Mouse (Mus musculus): Measurements from ENCODE around the gene Olfr101.

The Olfr101 gene

DNA sequence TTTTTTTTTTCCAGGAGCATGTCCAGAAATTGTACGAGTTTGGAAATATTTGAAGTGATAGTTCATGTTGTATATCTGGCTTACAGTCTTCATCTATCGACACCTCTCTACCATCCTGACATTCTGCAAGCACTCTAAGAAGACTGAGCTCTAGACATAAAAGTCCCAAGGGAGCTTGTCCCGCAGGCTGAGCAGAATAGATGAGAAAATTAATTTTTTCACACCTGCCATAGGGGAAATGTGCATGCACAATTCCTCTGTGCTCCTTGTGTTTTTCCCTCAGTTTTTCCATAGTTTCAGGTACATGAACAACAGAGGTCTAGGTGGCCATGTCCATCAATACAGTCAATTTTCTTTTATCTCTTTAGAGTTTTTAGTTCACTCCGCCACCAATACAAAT is at the start of gene Olfr101:
Gene Olfr101 (minus strand): TSS at position 101 of the 400 bp plus-strand sequence.
- DNase-seq = no peak

DNA sequence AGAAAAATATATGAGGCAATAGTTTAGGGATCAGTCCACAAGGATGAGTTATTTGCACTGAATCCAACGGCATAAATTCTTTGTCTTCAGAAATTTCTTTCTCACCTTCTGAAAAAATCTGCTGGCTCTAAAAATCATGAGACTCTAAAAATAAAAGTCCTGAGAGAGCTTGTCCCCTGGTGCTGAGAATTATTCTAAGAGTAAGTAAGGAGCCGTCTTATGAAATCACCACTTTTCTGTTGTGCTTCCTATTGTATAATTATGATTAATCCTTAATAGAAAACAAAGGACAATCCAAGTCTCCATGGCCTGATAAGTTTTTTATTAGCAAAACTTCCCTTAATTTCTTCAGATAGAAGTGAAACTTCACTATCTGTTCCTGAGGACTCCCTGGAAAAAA is 35.5 kb upstream of the Olfr101 start, which contains the start of gene Olfr103:
Gene Olfr103 (minus strand): TSS at position 101 of the 400 bp plus-strand sequence.
- DNase-seq = no peak

DNA sequence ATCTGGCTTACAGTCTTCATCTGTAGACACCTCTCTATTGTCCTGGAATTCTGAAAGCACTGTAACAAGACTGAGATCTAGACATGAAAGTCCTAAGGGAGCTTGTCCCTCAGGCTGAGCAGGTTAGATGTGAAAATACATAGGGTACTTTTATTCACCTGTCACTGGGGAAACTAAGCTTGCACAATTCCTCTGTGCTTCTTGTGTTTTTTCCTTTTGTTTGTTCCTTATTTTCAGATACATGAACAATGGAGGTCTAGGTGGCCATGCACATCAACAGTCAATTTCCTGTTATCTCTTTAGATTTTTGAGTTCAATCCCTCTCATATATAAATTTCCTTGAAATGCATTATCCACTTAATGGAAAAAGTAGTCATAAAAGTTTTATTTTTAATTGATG is 12.8 kb upstream of the Olfr101 start, which contains the start of gene Olfr102:
Gene Olfr102 (minus strand): TSS at position 101 of the 400 bp plus-strand sequence.
- no peak for DNase-seq

DNA sequence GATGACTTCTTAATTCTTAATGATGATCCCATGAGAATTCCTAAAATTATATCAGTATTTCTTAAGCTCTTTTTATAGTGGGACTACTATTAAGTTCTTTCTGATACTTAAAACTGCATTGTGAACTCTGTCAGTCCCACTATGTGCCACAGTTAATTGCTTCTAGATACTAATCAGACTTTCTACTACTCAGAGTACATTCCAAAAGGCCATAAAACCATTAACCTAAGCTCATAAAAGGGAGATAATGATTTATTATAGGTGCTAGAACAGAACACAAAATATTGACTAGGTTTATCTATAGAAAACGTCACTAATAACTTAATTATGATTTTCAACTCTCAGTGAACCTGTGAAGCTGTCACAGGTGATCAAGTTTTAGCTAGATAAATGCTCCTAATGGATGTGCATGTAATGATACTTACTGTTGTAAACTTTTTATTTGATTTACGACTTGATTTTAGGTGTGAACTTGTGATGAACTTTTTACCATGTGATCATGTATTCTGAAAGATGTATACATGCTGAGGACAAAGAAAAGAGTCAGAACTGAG is 6.1 kb upstream of the Olfr101 start:
- no peak for DNase-seq

DNA sequence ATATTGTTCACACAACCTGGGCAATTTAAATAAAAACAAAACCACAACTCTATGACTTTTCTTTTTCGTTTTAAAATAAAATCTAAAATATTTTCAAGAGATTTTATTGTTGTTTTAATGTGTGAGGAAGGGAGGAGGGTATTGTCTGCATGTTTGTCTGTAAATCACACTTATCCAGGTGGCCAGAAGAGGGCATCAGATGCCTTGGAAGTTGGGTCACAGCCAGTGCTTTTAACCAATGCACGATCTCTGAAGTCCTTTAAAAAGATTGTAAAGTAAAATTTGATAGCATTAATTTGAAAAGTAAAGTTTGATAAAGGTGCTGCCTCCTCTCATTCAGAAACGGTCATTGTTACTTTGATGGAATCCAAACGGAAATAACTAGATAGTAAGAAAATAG is 4.4 kb upstream of the Olfr101 start:
- DNase-seq = no peak

DNA sequence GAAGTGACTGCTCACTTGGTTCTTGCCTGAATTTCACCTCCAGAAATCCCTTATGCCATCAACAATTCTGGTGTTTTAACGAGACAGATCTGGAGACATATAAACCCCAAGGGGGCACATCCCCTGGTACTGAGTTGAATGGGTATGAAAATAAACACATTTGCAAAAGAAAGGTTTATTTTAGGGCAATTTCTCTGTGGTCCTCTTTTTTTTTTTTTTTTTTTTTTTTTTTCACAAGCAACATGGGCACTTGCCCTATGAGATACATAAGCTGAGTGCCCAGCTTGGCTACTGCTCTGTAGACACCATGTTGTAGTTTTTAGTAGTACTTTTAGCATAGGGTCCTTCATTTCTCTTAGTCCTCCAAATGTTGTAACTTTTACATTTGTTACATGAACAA is 20.8 kb downstream of the Olfr101 start, which contains the start of gene Olfr99:
Gene Olfr99 (minus strand): TSS at position 101 of the 400 bp plus-strand sequence.
- DNase-seq = no peak

DNA sequence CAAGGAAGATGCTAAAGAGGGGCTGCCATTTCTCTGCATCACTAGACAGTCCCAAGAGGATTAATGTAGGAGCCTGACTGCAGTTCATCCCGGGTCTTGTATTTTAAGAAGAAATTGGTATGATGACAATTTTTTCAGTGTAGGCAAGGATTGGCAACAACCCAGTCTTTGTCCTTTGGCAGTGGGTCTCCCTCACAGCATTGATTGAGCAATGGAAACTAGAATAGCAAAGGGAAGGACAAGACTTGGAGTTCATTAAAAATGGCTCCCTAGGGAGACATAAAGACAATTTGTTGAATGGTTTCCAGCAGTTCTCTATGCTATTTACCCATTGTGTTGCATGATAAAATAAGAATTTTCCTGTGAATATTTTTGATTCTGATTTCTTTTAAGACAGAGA is 23.8 kb downstream of the Olfr101 start:
- DNase-seq = no peak

DNA sequence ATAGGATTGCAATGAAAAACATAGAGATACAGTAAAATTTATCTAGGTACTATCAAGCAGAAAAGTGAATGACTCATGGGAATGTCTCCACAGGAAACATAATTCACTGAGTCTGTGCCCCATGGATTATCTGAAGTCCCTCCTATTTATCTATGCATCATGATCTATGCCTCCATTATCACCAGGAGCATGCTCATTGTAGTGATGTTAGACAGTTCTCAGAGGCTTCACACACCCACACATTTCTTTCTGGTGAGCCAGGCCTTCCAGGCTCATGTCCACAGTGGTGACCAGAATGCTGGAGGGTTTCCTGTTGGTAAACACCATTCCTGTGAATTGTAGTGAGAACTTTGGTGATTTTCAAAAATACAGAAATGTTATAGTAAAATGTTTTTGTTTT is 27.5 kb downstream of the Olfr101 start:
- no peak for DNase-seq

DNA sequence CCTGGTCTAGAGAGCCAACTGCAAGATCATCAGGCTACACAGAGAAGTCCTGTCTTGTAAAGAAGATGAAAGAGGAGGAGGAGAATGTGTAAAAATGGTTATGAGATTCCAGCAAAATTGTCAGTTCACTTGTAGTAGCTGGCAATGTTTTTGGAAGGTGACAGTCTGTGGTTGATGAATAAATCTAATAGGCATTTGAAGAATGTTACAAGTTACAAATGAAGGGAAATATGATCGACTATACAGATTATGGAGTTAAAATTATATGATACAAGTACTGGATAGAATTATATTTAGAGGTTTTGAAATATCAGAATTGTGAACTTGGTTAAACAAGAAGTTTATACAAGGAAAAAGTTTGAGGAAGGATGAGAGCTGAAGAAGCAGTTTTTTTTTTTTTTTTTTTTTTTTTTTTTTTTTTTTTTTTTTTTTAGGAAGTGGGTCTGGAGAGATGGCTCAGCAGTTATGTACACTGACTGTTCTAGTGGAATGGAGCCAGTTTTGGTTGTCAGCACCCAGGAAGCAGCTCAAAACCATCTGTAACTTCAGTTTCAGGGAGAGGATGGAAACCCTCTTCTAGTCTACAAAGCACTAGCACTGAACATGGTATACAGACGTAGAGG is 28.4 kb downstream of the Olfr101 start:
- DNase-seq = no peak

DNA sequence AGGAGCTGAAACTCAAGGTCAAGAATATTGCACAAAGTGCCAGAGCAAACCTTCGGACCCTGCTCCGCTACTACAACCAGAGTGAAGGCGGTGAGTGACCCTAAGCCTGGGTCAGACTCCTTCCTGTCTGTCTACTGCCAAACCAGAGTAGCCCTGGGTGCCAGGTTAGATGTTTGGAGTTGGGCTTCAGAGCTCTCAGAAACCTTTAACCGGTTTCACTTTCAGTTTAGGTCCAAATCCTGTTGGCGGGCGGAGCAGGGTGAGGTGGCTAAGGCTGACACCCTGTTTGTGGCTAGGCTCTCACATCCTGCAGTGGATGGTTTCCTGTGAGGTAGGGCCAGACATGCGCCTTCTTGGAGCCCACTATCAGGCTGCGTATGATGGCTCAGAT is 33.4 kb downstream of the Olfr101 start:
- peak; percentile 62 to 66 for DNase-seq

DNA sequence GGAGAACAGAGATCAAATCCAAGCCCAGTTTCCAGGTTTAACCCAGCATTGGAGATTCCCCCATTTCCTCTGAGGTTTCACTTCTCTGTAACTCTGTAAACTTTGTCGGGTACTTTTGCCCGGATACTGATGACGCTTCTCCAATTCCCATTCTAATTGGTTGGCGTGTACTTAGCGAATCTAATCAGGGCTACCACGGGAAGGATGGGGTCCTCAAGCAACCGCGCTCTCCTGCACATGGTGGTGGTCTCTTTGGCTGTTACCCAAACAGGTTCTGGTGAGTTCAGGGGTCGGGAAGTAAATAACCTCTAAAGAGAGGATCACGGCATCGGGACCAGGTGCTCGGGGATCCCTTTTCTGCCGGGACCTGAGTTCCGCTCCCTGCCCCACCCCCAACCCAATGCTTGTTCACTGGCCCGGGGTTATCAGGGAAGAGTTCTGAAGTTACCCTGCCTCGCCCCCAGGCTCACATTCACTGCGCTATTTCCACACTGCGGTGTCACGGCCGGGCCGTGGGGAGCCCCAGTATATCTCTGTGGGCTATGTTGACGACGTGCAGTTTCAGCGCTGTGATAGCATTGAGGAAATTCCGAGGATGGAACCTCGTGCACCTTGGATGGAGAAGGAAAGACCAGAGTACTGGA is 33.9 kb downstream of the Olfr101 start, which contains the start of gene H2-M3:
Gene H2-M3 (plus strand): TSS at position 163 of the 644 bp plus-strand sequence.
- DNase-seq = peak; percentile 77 to 95

DNA sequence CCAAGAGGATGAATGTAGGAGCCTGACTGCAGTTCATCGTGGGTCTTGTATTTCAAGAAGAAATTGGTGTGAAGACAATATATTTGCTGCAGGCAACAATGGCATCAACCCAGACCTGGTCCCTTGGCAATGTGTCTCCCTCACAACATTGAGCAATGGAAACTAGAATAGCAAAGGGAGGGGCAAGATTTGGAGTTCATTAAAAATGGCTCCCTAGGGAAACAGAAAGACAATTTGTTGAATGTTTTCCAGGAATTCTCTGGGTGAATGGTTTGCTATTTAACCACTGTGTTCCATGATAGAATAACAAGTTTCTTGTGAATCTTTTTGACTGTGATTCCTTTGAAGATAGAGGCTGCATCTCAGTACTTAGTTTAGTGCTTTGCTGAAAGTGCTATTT is 40.5 kb downstream of the Olfr101 start, which contains the start of gene Olfr98:
Gene Olfr98 (minus strand): TSS at position 124 of the 400 bp plus-strand sequence.
- DNase-seq = no peak

DNA sequence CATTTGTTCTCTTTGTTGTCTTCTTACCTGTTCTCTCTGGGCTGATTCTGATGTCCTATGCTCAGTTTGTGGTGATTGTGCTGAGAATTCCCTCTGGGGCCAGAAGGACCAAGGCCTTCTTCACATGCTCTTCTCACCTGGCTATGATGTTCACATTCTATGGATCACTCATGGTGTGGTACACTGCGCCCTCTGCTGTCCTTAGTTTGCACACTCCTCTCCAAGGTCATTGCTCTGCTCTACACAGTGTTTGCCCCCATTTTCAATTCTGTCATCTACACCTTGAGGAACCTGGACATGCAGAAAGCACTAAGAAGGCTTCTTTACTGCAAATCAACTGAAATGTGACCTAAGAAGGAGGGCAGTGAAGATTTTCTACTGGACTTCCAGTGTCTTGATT is 53.6 kb downstream of the Olfr101 start:
- peak in 1 of 2 experiments; percentile 60 for DNase-seq

DNA sequence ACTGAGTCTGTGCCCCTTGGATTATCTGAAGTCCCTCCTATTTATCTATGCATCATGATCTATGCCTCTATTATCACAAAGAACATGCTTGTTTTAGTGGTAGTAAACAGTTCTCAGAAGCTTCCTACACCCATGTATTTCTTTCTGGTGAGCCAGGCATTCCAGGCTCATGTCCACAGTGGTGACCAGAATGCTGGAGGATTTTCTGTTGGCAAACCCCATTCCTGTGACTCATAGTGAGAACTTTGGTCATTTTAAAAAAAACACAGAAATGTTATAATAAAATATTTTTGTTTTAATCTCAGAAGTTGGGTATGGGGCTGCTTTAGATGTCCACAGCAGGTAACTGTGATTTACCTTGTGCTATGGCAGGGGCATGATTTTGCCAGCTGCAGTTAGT is 54.7 kb downstream of the Olfr101 start:
- no peak for DNase-seq

Data from spleen, adult 18-20 months (tissue).